Mouse (Mus musculus): ENCODE measurements around the gene Ppp1r2.
A peak's percentile ranks its signal among the peaks of the same experiment; 100 is the strongest.
"Not testable (repeated sequence)": the region's sequence is repeated elsewhere in the genome, so short reads cannot be mapped to it uniquely, and the experiment has no call there.

The Ppp1r2 gene

DNA sequence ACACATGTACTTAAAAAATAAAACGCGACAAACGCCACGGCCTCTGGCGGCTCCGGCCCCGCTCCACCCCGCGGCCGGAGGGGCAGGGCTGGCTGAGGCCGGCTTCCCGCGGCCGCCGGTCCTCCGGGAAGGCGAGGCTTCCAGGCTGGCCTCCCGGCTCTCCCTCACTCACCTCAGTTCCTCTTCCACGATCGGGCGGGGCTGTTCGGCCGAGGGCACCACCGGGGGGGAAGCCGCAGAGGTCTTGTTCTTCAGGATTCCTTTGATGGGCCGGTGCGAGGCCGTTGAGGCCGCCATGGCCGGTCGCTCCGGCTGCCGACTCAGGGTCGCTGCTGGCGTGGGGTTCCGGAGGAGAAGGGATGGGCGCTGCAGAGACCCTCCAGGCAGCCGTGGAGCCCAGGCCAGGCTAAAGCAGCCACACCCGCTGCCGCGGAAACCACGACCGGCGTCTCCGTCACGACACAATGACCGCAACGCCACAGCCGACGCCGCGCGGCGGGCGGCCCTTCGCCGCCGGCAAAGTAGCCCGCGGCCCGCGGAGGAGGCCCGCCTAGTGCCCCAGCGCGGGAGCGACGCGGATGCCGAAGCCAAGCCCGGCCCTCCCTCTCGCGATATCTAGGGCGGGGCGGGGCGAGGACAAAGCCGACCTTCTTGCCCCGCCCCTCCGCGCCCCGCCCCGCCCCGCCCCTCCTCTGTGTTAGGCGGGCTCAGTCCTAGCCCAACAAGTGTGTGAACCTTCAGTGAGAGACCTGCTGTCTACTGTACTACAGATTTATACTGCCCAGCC, at the start of gene Ppp1r2:
Gene Ppp1r2 (minus strand): TSS at position 604 of the 787 bp plus-strand sequence.
- peak; percentile 87 for DNase-seq (ENCODE audit: low read depth, low spot score)

DNA sequence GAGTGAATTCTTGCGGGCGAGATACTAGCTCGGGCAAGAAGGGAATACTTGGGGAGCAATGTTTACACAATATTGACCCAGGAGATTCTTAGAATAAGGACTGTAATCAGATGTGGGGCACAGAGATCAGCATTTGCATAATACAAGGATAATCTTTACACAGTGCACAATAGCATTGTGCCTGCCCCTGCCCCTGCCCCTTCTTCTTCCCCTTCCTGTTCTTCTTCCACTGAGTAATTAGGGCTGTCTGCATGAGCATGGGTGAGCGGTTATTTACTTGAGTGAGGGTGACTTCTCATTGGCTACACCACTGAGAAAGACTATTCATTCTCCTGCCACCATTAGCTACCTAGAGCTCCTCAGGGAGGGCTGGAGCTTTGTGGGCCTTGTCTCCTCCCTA, 46.4 kb upstream of the Ppp1r2 start:
- DNase-seq (ENCODE audit: low read depth, low spot score), result no peak

DNA sequence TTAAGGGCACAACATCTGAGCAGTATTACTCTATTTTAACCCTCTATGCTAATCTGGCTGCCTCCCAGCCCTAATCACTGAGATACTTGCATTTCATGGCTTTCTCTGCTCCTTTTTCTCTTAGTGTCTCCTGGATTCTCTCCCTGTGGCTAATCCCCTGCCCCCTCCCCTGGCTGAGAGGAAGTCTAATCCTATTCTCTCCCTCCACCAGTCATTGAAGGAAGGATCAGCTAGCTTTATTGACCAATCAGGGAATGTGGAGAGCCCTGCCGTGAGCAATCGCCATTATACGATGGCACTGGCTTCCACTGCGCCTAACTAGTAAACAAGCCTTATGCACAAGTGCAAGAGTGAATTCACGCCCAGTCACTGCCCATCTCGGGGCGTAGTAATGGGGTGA, 45.9 kb upstream of the Ppp1r2 start:
- no peak for DNase-seq (ENCODE audit: low read depth, low spot score)

DNA sequence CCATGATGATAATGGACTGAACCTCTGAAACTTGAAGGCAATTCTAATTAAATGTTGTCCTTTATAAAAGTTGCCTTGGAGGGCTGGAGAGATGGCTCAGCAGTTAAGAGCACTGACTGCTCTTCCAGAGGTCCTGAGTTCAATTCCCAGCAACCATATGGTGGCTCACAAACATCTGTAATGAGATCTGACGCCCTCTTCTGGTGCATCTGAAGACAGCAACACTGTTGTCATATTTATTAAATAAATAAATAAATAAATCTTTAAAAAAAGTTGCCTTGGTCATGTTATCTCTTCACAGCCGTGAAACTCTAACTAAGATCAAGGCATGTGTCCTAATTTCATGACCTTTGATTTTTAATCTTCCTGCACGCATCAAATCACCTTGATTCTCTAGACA, 44.6 kb upstream of the Ppp1r2 start:
- DNase-seq (ENCODE audit: low read depth, low spot score), result not testable (repeated sequence)

DNA sequence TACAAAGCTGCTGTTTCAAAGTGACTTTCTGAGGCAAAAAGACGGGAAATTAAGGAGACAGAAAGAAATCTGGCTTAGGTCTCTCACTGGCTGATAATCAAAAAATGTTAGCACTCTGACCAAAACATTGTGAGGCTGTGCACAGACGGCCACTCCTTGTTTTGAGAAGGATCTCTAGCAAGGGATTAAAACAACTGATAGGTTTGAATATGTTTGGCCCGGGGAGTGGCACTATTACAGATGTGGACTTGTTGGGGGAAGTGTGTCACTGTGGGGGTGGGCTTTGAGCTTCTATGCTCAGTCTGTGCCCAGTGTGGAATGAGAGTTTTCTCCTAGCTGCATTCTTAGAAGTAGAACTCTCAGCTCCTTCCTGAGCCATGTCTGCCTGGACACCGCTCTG, 44.2 kb upstream of the Ppp1r2 start:
- no peak for DNase-seq (ENCODE audit: low read depth, low spot score)

DNA sequence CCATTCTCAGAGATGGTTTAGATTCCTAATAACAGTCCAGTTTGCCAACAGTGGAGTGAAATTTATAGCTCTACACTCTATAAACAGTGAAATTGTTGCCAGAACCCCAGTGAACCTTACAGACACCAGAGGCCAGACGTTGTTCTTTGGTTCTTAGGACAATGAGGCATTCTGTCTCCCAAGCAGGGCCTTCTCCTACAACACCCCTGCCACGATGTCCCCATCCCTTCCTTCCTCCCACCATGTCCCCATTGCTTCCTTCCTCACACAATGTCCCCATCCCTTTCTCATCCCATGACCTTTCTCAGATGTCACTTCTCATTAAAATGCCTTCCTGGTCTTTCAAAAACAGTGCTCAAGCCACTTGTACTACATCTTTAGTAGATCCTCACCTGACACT, 43.3 kb upstream of the Ppp1r2 start:
- no peak for DNase-seq (ENCODE audit: low read depth, low spot score)

DNA sequence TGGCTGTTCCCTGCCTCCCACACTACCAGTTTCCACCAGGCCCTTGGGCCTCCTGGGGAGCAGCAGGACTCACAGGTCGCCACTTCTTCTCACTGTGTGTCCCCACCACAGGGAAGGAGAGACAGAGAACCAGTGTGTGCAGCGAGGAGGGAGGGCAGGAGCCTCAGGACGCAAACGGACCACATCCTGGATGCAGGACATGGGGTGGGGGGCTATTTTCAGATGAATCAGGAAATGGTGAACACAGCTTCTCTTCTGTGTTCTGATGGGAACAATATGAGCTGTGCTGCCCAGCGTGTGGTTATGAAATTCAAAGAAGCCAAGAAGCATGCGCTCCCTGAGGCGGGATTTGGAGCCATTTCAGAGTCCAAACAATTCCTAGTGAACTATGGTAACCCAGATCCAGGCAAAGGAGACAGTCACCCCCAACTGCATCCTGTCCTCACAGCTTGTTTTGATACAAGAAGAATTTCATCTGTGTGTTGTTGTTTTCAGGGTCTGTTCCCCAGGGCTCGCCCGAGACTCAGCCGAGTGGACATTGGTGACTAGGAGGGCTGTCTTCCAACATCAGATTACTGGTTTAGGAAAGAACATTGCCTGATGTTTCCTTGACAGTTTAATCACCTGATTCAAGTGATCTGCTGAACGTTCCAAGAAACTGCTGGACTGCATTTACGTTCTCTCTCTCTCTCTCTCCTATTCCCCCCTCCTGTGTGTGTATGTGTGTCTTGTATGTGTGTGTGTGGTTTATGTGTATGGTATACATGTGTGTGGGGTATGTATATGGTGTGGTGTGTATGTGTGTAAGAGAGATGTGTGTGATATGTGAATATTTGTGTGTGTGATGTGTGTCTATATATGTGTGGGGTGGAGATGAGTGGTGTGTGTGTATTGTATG, 41.4 kb upstream of the Ppp1r2 start:
- peak; percentile 8 for DNase-seq (ENCODE audit: low read depth, low spot score)

DNA sequence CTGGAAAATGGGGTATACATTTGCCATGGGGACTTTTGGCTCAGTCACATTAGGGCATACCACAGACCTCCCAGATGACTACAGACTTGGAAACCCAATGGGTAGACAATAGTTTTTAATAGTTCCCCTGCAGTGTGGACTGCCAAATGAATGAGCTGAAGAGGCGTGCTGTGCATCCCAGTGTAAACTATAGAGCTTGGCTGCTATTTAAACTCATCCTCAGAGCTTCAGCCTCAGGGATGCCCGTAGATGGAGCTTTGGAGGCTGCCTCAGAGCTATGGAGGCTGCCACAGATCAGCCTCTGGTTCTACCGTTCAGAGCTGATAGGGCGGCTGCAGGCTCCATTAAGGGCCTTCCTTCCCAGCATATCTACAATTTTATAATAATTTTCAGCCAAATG, 40.2 kb upstream of the Ppp1r2 start:
- no peak for DNase-seq (ENCODE audit: low read depth, low spot score)

DNA sequence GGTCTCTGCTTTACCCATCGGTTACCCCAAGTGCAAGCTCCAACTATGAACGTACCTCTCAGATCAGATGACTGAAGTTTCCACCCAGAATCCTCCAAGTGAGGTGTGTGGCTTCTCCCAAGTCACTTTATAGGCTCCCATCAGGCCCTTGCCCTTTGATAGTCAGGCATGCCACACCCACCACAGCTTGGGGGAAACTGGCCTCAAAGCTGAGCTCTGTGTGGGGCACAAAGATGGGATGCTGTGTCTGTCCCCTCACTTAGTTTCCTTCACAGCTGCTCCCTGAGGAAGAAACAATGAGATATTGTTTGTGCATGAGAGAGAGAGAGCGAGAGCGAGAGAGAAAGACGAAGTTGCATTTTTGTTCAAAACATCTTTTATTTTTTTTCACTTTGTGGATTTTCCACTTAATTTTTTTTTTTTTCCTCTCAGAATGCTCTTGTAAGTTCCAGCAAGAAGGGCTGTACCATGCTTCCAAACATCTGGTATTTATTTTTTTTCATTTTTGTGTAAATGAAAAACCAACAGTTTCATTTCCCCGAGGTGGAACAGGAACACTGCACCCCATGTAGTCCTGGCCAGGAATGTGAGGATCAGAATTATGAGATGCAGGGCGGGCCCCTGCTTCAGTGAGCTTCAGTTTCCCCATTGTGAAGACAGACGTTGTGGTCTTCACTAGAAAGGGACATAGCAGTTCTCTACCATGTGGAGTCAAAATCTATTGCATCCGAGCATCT, 39.6 kb upstream of the Ppp1r2 start, which contains the start of gene Apod:
Gene Apod (minus strand): TSS at position 312 of the 737 bp plus-strand sequence.
- peak; percentile 11 for DNase-seq (ENCODE audit: low read depth, low spot score)

DNA sequence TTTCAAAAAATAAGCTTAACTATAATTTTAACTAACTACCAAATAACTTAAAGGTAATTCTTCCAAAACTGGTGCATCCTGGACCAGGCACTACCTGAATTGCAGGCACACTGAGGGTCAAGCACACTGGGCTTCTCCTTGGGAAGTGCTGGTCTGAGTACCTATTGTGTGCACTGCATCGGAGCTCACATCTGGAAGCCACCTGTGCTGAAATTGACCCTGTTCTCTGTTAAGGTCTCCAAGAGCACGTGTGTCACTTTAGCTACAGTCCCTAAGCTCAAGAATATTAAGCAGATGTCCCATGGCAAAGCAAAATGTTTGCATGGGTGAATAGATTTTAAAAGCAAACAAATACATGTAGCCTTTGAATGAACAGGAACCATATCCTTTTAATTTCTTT, 38.5 kb upstream of the Ppp1r2 start:
- DNase-seq (ENCODE audit: low read depth, low spot score), result peak; percentile 77

DNA sequence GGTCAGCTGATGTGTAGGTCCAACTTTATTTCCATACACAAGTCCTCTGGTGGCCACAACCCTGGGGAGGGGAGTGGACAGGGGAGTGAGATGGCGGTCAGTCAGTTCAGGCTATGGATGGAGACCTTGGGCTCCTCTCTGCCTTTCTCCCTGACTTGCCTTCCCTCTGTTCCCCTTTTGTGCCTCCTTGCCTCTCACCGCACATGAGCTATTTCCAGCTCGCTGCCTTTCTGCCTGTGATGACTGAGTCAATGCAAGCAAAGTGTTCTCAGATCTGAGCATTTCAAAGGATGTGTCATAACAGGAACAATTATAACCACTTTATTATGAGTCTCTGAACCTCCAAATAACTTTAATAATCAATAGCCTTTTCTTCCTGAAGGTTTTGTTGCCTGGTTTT, 37.2 kb upstream of the Ppp1r2 start:
- DNase-seq (ENCODE audit: low read depth, low spot score), result no peak

DNA sequence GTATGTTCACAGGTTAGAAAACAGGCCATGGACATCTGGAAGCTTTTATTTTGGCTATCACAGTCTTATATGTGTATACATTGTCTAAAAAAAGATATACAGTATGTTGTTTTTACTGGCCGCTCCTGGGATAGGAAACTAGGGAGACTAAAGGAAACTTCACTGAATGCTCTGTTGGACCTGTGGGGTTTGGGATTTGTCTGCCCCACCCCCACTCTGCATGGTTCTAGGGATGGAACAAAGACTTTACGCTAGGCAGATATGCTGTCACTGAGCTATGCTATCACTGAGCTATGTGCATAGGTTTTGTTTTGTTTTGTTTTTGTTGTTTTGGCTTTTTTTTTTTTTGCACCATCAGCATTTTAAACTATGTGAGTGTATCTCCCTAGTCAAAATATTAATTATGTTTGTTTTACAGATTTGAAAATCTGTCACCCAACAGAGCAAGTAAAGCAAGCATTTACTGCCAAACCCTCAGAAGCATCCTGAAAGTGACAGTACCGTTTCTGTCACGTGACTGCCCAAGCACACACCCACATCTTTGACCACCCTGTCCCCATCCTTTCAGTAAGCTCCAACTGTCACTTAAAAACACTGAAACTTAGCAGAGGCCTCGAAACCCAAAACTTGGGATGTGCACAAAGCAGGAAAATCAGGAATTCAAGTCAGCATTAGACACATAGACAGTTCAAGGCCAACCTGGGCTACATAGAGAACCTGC, 30.3 kb upstream of the Ppp1r2 start:
- no peak for DNase-seq (ENCODE audit: low read depth, low spot score)

DNA sequence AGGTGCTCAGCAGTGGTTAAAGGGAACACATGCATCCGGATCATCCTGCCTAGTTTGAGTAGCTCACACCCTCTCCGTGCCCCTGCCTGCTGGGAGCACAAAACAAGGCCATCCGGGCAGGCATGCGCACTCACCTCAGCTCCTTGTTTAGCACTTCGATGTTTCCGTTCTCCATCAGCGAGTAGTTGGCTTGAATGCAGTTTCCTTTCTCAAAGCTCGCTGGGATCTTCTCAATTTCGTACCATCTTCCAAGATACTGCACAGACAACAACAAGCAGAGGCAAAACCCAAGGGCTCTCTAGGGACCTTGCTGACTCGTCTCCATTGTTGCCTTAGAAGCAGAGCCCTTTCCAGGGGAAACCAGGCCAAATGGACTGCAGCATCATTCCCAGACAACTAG, 28.2 kb upstream of the Ppp1r2 start:
- no peak for DNase-seq (ENCODE audit: low read depth, low spot score)

DNA sequence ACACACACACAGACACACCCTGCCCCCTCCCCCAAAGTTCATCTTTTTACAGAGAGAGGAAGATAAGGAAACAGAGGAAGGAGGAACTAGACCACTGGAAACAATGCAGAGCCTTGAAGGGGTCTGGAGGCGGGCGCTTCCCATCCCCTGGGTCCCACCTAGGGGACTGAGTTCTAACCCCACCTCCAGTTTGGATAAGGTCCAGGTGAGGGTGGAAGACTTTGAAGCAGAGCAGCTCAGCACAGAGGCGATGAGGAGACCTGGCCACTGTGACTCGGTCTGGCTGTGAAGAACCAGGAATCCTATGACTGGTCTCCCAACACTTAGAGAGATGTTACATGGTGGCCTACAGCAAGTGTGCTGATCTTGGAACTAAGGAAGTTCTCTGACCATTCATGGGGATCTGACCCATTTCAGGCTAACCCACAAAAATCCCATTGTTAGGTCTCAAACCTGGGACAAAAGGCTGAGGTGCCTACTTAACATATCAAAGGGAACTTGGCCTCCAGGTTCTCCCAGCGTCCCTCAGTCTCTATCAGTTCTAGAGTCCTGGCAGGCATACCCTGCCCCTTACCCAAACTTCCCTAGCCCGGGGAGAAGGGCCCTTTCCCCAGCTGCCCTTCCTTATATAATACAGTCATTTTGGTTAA, 25.9 kb upstream of the Ppp1r2 start:
- no peak for DNase-seq (ENCODE audit: low read depth, low spot score)

DNA sequence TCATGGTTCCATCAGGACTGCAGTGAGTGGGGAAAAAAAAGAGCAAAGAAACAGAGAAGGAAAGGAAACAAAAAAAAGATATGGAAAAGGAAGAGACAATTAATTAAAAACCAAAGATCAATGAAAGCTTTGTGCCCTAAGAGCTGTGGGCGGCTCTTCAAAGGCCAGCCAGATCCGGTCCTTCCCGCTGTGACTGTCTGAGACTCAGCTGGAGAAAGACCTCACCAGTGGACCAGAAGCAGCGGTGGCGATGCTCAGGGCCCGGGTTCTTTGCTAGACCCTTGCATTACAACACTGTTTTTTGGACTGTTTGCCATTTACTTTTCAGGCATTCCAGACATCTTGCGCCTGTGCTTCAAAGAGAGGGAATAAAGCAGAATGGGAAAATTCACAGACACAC, 25.4 kb upstream of the Ppp1r2 start:
- DNase-seq (ENCODE audit: low read depth, low spot score), result peak; percentile 39

DNA sequence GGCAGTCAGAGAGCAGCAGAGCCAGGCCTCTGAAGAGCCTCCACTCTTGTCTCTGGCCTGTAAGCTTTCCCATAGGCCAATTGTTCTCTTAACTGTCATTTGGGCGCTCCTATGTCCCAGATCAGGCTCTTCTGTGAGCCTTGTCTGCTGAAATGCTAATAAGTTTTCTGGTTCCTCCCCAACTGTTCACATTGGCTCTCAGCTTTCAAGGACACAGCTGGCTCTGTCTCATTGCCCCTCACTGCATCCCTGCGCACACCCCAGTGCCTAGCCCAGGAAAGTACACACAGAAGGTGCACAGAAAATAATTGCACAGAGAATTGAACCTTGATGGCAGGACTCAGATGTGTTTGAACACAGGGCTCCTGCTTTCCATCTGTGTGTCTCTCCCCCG, 24.9 kb upstream of the Ppp1r2 start:
- no peak for DNase-seq (ENCODE audit: low read depth, low spot score)

DNA sequence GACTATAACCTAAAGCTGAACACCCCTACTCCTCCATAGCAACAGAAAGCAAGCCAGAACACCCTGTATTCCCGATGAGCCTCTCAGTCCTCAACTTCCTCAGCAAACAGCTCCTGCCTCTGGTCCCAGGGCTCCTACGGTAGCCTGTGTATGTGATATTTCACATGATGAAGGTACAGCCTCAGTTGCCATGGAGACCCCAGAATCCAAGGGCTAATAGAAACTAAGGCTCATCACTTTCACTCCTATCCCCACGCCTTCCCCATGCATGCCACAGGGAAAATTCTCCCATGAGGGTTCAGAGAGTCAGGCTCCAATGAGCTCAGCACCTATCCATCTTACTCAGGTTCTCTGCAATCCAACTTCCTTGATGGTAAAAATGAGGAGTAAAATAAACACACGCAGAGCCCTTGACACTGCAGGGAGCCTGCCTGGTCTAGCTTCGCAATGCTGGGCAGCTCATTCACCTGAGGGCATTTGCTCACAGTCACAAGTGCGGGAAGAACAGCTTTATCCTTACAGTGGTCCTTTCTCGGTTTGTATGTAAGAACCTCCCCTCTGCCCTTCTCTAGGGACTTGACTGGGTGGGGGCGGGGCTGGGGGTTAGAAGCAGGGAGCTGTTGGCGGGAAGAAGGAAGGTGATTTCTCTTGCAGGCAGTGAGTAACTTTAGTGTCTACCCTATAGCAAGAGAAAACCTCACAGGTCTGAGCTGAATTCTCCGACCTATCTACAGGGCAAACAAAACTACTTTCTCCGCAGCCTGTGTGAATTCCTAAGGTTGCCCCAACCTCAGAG, 24.3 kb upstream of the Ppp1r2 start:
- no peak for DNase-seq (ENCODE audit: low read depth, low spot score)

DNA sequence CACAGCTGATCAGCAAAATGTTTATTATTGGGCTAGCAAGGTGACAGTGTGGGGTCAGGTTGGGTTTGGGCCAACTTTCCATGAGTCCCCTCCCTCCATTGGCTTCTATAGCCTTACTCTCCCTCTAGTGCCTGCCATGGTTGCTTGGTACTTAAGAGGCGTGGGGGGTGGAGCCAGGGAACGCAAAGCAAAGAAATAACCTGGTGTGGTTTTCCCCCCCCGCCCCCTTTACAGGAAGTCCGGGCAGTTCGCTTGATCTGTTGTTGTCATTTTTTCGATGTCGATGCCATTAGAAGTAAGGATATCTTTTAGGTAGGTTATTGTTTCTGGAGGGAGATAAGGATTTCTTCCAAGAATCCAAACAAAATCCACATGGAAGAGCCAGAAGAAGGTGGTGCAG, 22.0 kb upstream of the Ppp1r2 start:
- DNase-seq (ENCODE audit: low read depth, low spot score), result no peak

DNA sequence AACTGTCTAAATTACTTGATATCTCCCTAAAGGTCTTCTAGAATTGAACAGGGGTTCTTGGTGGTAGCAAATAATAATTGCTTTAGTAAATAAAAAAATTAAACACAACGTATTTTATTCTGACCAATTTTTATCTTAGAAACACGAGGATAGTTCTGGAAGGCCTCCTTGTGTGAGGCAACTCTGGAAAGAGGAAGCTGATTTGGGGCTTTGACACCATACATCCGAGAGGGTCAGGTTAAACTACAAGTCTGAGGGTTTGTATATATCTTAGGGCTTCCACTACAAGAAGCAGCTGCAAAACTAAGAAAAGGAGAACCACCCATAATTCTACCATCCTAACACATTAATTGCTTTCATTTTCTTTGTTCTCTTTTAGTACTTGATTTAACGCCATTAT, 18.7 kb upstream of the Ppp1r2 start:
- DNase-seq (ENCODE audit: low read depth, low spot score), result no peak

DNA sequence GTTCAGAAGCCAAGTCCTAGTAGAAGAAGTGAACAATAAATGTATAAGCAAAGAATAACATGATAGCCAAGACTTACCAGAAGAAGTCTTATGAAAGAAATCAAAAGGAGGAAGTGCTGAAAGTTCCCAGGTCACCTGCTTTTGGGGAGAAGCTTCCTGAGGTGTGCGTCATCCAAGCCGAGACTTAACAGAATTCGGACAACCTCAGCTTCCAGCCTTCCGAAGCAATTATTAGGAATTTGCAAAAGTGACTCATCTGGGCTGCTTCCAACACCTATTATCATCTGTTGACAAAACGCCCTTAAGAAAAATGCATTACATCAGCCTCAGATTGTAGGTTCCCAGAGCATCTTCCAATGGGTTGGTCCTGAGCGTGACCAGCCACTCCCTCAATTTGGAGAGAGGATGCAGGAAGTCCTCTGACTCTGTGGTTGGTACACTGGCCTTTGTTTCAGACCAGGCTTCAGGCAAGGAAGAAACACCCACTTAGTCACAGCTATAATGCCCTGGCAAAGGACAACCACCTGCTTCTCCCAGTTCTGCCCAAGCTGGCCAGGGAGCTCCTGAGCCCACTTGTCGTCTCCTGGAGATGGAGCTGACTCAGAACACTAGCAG, 15.8 kb upstream of the Ppp1r2 start:
- no peak for DNase-seq (ENCODE audit: low read depth, low spot score)
